Mouse (Mus musculus) left cerebral cortex, postnatal 36 days (tissue): Measurements from ENCODE around the gene Gm13278. TPM values are rescaled to one million over a fixed set of nuclear protein-coding genes. Genes with fewer than 3 reads are reported as not detected.
"Not testable (repeated sequence)": the region's sequence is repeated elsewhere in the genome, so short reads cannot be mapped to it uniquely, and the experiment has no call there.

ENCODE experiments used
- DNase-seq, 2 experiments: peaks; one replicate each; pipeline ENCODE4 v3.0.0; 2021 to 2022; ENCODE audit warnings: low spot score in 2 of 2, mixed read lengths in 1 of 2
- intact Hi-C: fragments of 180-260 bp; cut with DNase I; formaldehyde crosslinking; loops from one replicate; pipeline ENCODE4 v1.15.1; 2025
- total RNA-seq, 2 experiments: library from RNA; stranded (reverse); gene quantifications; 2 replicates each; pipeline ENCODE4 v1.2.3; 2021

The Gm13278 gene
- not detected for total RNA-seq

- DNase-seq, intact Hi-C loops: not testable (repeated sequence)
Observed at GRCm38 (mm10) chr4:88791250-88791649, at the start of gene Gm13278. TSS of gene Gm13278 (plus strand) at chr4:88791550.

GRCm38 (mm10) chr4:88742771-88743371, 48.5 kb upstream of the Gm13278 start:
- intact Hi-C loops: loop anchor here (10.0 kb wide), 1 partner anchor 48 kb away; the partner anchor contains the start of gene Ifnab
- DNase-seq: no peak

- DNase-seq: no peak
- intact Hi-C loops: loop anchor here (10.0 kb wide), 1 partner anchor 49 kb away; the partner anchor contains the start of gene Ifnab
Observed at GRCm38 (mm10) chr4:88744207-88744606, 47.1 kb upstream of the Gm13278 start.

GRCm38 (mm10) chr4:88749926-88750325, 41.4 kb upstream of the Gm13278 start:
- intact Hi-C loops: loop anchor here (10.0 kb wide), 1 partner anchor 55 kb away; the partner anchor contains the start of gene Ifnab
- no peak for DNase-seq

GRCm38 (mm10) chr4:88754818-88755340, 36.5 kb upstream of the Gm13278 start, which contains the start of gene Gm13271:
TSS of gene Gm13271 (plus strand) at chr4:88754868.
- intact Hi-C loops: not testable (repeated sequence)
- peak; percentile 64 to 65 for DNase-seq

GRCm38 (mm10) chr4:88756581-88757513, 34.5 kb upstream of the Gm13278 start:
- DNase-seq, intact Hi-C loops: not testable (repeated sequence)

GRCm38 (mm10) chr4:88757628-88758031, 33.7 kb upstream of the Gm13278 start:
- peak; percentile 88 to 90 for DNase-seq
- intact Hi-C loops: not testable (repeated sequence)

GRCm38 (mm10) chr4:88758751-88759150, 32.6 kb upstream of the Gm13278 start:
- DNase-seq, intact Hi-C loops: not testable (repeated sequence)

GRCm38 (mm10) chr4:88759610-88760268, 31.6 kb upstream of the Gm13278 start, which contains the start of gene Gm13283:
TSS of gene Gm13283 (plus strand) at chr4:88760119.
- peak in 1 of 2 experiments; percentile 21 for DNase-seq

GRCm38 (mm10) chr4:88760431-88760830, 30.9 kb upstream of the Gm13278 start:
- peak; percentile 50 to 52 for DNase-seq
- intact Hi-C loops: not testable (repeated sequence)

More at GRCm38 (mm10) chr4:88759610-88760268, 31.6 kb upstream of the Gm13278 start, which contains the start of gene Gm13283:
- intact Hi-C loops: not testable (repeated sequence)

- intact Hi-C loops: not testable (repeated sequence)
- peak; percentile 62 to 68 for DNase-seq
Observed at GRCm38 (mm10) chr4:88761776-88762175, 29.6 kb upstream of the Gm13278 start.

GRCm38 (mm10) chr4:88762341-88762740, 29.0 kb upstream of the Gm13278 start:
- intact Hi-C loops, DNase-seq: not testable (repeated sequence)

GRCm38 (mm10) chr4:88763384-88764018, 27.8 kb upstream of the Gm13278 start:
- intact Hi-C loops, DNase-seq: not testable (repeated sequence)

GRCm38 (mm10) chr4:88773534-88773933, 17.8 kb upstream of the Gm13278 start, which contains the start of gene Gm13290:
TSS of gene Gm13290 (plus strand) at chr4:88773834.
- intact Hi-C loops, DNase-seq: not testable (repeated sequence)

- intact Hi-C loops, DNase-seq: not testable (repeated sequence)
Observed at GRCm38 (mm10) chr4:88776622-88777021, 14.7 kb upstream of the Gm13278 start, which contains the start of gene Gm13289. TSS of gene Gm13289 (plus strand) at chr4:88776922.

GRCm38 (mm10) chr4:88779550-88779949, 11.8 kb upstream of the Gm13278 start, which contains the start of gene Gm13272:
TSS of gene Gm13272 (plus strand) at chr4:88779850.
- DNase-seq, intact Hi-C loops: not testable (repeated sequence)

- intact Hi-C loops, DNase-seq: not testable (repeated sequence)
Observed at GRCm38 (mm10) chr4:88780320-88780719, 11.0 kb upstream of the Gm13278 start.

- DNase-seq, intact Hi-C loops: not testable (repeated sequence)
Observed at GRCm38 (mm10) chr4:88781831-88782230, 9.5 kb upstream of the Gm13278 start, which contains the start of gene Ifnz. TSS of gene Ifnz (plus strand) at chr4:88782131.
